Mouse (Mus musculus): Measurements from ENCODE around the gene Pde3a. TPM values are rescaled to one million over a fixed set of nuclear protein-coding genes. Genes with fewer than 3 reads are reported as not detected.

Gene Pde3a
- total RNA-seq, 1 experiment from 2014 or later: 0.23 TPM

- no peak for ATAC-seq (ENCODE audit: extremely low read depth, insufficient number of reproducible peaks, low FRiP score, poor library complexity, severe bottlenecking)
Observed at GRCm38 (mm10) chr6:141541136-141541535, 292.1 kb downstream of the Pde3a start.

DNA sequence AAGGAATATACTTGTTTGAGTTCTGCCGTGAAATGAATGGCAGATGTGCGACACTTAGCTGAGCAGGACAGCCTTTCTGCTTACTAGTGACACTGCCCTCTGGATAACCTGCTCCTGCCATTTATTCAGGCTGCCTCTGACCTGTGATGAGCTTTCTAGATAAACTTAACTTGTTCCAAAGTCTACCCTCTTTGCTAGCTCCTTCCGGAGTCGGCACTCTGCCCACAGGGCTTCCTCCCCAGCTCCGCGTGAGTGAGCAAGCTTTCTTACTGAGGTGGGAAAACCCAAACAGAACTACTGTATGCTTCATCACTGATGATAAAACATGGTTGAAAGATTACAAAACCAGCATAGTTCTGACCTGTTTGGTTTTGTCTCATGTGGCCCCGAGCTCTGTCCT lies 294.3 kb downstream of the Pde3a start:
- ATAC-seq (ENCODE audit: extremely low read depth, insufficient number of reproducible peaks, low FRiP score, poor library complexity, severe bottlenecking): no peak

Measured in neutrophil, adult 5-6 weeks (primary cell).